Mouse (Mus musculus): ENCODE results near the gene Msh4. TPM values are rescaled to one million over a fixed set of nuclear protein-coding genes. Genes with fewer than 3 reads are reported as not detected.
A peak's percentile ranks its signal among the peaks of the same experiment; 100 is the strongest.

The Msh4 gene
- polyA plus RNA-seq, 1 experiment from 2014 or later = 0.08 TPM

DNA sequence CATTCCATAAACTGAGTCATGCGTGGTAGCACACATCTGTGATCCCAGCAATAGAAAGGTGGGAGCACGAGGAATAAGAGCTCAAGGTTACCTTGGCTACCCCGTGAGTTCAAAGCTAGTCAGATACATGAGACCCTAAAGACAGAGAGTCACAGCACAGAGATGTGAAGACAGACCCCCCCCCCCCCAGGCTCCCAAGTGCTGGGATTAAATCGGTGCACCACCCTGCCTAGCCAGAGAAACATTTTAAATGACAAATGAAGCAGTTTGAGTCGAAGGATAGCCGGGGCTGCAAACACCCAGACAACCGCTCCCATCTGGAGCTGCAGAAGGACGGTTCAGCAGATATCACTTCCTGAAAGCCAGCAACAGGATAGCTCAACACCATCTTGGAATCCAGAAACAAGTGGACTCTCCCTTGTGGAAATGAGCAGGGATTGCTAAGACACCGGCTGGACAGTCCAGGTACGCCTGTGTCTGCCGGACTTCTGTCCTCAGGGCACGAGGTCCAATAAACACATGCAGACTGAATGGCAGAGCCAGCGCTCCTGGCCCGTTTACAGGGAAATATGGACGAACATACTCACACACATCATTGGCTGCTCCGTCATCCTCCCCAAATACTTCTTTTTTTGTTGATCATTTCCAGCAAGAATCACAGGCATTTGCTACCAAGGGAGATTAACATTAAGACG is 31.3 kb upstream of the Msh4 start:
- WGBS = 96% methylated on average over 17 of the region's 17 CpGs
- Histone ChIP-seq H3K4me1 (ENCODE audit: control insufficient read depth, insufficient read depth, low read depth, low read length) (no peaks in the 10 kb centered on the region), H3K4me2 (ENCODE audit: low read length) (no peak overlapping the region), H3K27me3 (replicated peaks; ENCODE audit: control insufficient read depth, insufficient read depth, low read length) (no peaks in the 10 kb centered on the region), H3K4me3 (ENCODE audit: low read length) (no peak overlapping the region), H3K9me3 (ENCODE audit: control insufficient read depth, low read length) (no peaks in the 10 kb centered on the region), H3K36me3 (ENCODE audit: control insufficient read depth, insufficient read depth, low read length) (peaks cover 9% of the 10 kb centered on the region), H3K27ac (ENCODE audit: low read depth, low read length) (no peak overlapping the region), H3K9ac (ENCODE audit: low read depth, low read length) (no peak overlapping the region)
- no peak for ATAC-seq

DNA sequence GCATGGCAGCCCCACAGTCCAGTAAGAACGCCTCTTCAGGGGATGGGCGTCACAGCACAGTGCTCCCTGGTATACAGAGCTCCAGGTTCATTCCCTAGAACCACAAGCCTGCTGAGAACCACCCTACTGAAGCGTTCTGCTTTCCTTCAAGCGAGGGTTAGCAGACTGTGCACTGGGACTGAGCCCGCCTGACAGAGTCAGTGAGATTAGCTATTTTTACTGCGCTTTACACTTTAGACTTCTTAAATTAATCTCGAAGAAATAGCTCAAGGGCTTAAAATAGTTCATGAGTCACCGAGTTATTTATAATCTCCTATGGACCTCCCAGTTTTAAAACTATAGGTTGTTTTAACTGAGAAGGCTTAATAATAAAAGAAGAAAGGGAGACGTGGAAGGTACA is 29.9 kb upstream of the Msh4 start:
- Histone ChIP-seq H3K4me1 (ENCODE audit: control insufficient read depth, insufficient read depth, low read depth, low read length) (no peaks in the 10 kb centered on the region), H3K9me3 (ENCODE audit: control insufficient read depth, low read length) (no peaks in the 10 kb centered on the region), H3K27ac (ENCODE audit: low read depth, low read length) (no peak overlapping the region), H3K4me2 (ENCODE audit: low read length) (no peak overlapping the region), H3K27me3 (replicated peaks; ENCODE audit: control insufficient read depth, insufficient read depth, low read length) (no peaks in the 10 kb centered on the region), H3K4me3 (ENCODE audit: low read length) (no peak overlapping the region), H3K36me3 (ENCODE audit: control insufficient read depth, insufficient read depth, low read length) (peaks cover 10% of the 10 kb centered on the region), H3K9ac (ENCODE audit: low read depth, low read length) (no peak overlapping the region)
- 92% methylated on average over 9 of the region's 9 CpGs for whole genome bisulfite sequencing
- ATAC-seq = no peak

DNA sequence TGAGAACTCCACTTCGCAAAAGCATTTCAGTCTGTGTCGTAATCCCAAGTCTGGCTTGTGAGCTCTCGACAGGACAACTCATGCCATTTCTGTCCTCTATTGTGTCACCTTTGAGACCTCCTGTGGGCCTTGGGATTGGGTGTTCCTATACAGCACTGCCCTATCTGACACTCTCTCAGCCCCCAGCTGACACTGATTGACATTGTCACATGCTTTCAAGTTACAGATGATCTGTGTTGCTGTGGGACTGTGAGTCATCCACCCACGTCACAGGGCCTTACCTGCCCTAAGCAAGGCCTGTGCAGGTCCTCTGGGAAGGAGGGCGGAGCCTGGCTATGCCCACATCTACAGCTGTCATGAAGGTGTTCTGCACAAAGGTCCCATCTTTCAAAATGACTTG is 26.5 kb upstream of the Msh4 start:
- no peaks in the 10 kb centered on the region for H3K4me1 ChIP-seq (ENCODE audit: control insufficient read depth, insufficient read depth, low read depth, low read length)
- H3K9me3 ChIP-seq (ENCODE audit: control insufficient read depth, low read length) = no peaks in the 10 kb centered on the region
- no peak for ATAC-seq
- H3K4me3 ChIP-seq (ENCODE audit: low read length) = no peak overlapping the region
- H3K27ac ChIP-seq (ENCODE audit: low read depth, low read length) = no peak overlapping the region
- no peak overlapping the region for H3K9ac ChIP-seq (ENCODE audit: low read depth, low read length)
- WGBS = 91% methylated on average over 5 of the region's 5 CpGs
- no peaks in the 10 kb centered on the region for H3K27me3 ChIP-seq (replicated peaks; ENCODE audit: control insufficient read depth, insufficient read depth, low read length)
- peaks cover 16% of the 10 kb centered on the region for H3K36me3 ChIP-seq (ENCODE audit: control insufficient read depth, insufficient read depth, low read length)
- no peak overlapping the region for H3K4me2 ChIP-seq (ENCODE audit: low read length)

DNA sequence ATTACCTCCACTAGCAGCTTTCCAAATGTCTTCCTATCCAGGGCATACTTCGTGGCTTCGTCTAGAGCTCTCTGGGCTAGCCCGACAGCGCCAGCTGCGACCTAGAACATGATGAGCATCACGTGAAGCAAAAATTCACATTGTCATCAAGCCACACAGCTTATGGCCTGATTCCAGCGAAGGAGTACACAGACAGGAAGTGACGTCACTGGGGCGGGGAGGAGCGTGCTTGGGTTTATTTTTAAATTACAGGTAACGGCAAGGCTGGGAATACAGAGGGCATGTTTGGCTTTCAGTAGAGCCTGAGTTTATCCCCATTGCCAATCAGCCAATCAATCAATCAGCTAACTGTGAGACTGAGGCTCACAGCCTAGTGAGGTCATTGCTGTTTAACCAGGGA is 23.6 kb upstream of the Msh4 start:
- H3K27me3 ChIP-seq (replicated peaks; ENCODE audit: control insufficient read depth, insufficient read depth, low read length) = no peaks in the 10 kb centered on the region
- no peaks in the 10 kb centered on the region for H3K4me1 ChIP-seq (ENCODE audit: control insufficient read depth, insufficient read depth, low read depth, low read length)
- H3K27ac ChIP-seq (ENCODE audit: low read depth, low read length) = no peak overlapping the region
- H3K9ac ChIP-seq (ENCODE audit: low read depth, low read length) = no peak overlapping the region
- no peaks in the 10 kb centered on the region for H3K9me3 ChIP-seq (ENCODE audit: control insufficient read depth, low read length)
- no peak overlapping the region for H3K4me2 ChIP-seq (ENCODE audit: low read length)
- no peak overlapping the region for H3K4me3 ChIP-seq (ENCODE audit: low read length)
- 91% methylated on average over 11 of the region's 11 CpGs for WGBS
- ATAC-seq = no peak
- H3K36me3 ChIP-seq (ENCODE audit: control insufficient read depth, insufficient read depth, low read length) = peaks cover 20% of the 10 kb centered on the region

DNA sequence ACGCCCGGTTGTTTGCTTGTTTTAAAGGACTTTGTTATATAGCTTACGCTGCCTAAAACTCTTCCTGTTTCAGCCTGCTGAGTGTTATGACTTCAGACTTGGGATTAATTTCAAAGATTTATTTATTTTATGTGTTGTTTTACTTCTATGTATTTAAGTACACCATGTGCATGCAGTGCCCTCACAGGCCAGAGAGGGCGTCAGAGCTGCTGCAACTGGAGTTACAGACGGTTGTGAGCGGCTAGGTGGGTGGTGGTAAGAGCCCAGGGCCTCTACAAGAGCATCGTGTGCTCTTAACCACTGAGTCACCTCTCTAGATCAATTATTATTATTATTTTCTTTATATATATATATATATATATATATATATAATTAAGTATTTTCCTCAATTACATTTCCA is 20.4 kb upstream of the Msh4 start:
- Histone ChIP-seq H3K36me3 (ENCODE audit: control insufficient read depth, insufficient read depth, low read length) (peaks cover 11% of the 10 kb centered on the region), H3K9me3 (ENCODE audit: control insufficient read depth, low read length) (no peaks in the 10 kb centered on the region), H3K4me3 (ENCODE audit: low read length) (no peak overlapping the region), H3K27ac (ENCODE audit: low read depth, low read length) (no peak overlapping the region), H3K9ac (ENCODE audit: low read depth, low read length) (no peak overlapping the region), H3K4me2 (ENCODE audit: low read length) (no peak overlapping the region), H3K27me3 (replicated peaks; ENCODE audit: control insufficient read depth, insufficient read depth, low read length) (no peaks in the 10 kb centered on the region), H3K4me1 (ENCODE audit: control insufficient read depth, insufficient read depth, low read depth, low read length) (no peaks in the 10 kb centered on the region)
- WGBS = 93% methylated on average over 7 of the region's 7 CpGs
- no peak for ATAC-seq

DNA sequence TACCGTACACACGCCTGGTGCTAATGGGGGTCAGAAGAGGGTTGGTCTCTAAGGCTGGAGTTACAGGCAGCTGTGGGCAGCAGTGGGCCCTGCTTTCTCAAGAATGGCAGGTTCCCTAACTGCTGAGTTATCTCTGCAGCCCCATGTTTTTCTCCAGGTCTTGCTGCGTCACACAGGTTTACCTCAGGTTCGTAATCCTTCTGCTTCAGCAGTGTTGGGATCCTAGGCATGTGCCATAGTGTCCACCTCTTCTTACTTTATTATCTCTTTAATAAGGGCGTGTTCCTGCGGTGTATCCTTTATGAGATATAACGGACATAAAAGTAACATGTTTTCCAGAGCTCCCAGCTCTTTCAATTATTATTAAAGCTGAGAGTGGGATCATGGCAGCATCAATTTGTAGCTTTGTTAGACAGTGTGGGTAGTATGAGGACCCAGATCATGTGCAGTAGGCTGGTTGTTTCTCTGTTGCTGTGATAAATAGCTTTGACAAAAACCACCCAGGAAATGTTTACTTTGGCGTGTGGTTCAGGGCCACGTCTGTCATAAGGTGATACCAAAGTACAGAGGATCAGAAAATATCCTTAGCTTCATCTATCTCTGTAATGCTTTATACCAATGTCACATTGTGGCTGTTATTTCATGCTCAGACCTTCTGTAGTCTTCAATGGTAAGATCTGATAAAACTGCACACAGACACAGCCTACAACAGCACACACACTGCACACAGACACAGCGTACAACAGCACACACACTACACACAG is 15.4 kb upstream of the Msh4 start:
- no peak overlapping the region for H3K27ac ChIP-seq (ENCODE audit: low read depth, low read length)
- no peak overlapping the region for H3K9ac ChIP-seq (ENCODE audit: low read depth, low read length)
- 0 out of 2 replicates have a peak, but pooled peaks cover 4% of the 10 kb centered on the region for H3K36me3 ChIP-seq (ENCODE audit: control insufficient read depth, insufficient read depth, low read length)
- no peaks in the 10 kb centered on the region for H3K9me3 ChIP-seq (ENCODE audit: control insufficient read depth, low read length)
- ATAC-seq = no peak
- H3K4me2 ChIP-seq (ENCODE audit: low read length) = no peak overlapping the region
- no peaks in the 10 kb centered on the region for H3K27me3 ChIP-seq (replicated peaks; ENCODE audit: control insufficient read depth, insufficient read depth, low read length)
- H3K4me3 ChIP-seq (ENCODE audit: low read length) = no peak overlapping the region
- WGBS = 98% methylated on average over 10 of the region's 10 CpGs
- no peaks in the 10 kb centered on the region for H3K4me1 ChIP-seq (ENCODE audit: control insufficient read depth, insufficient read depth, low read depth, low read length)

DNA sequence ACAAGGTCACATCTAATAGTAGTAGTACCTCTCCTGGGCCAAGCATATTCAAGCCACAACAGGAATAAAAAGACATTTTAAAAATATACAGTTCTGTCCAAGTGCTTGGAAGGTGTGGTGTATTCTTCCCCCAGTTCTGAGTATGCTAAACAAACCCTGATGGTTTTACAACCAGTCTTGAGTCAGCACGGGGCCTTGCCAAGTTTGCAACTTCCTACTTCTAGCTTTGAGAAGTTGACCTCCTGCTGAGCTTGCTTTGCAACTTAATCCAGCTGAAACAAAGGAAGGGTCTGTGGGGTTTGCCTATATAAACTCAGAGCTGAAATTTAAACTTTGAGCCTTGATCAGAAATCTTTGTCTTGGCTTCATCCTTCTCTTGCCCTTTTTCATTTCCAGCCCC is 11.3 kb upstream of the Msh4 start:
- ATAC-seq = no peak
- no peak overlapping the region for H3K27ac ChIP-seq (ENCODE audit: low read depth, low read length)
- 0% methylated on average over 1 of the region's 1 CpGs for WGBS
- H3K27me3 ChIP-seq (replicated peaks; ENCODE audit: control insufficient read depth, insufficient read depth, low read length) = no peaks in the 10 kb centered on the region
- H3K4me2 ChIP-seq (ENCODE audit: low read length) = no peak overlapping the region
- H3K4me1 ChIP-seq (ENCODE audit: control insufficient read depth, insufficient read depth, low read depth, low read length) = peaks cover 4% of the 10 kb centered on the region
- H3K4me3 ChIP-seq (ENCODE audit: low read length) = no peak overlapping the region
- no peaks in the 10 kb centered on the region for H3K9me3 ChIP-seq (ENCODE audit: control insufficient read depth, low read length)
- H3K9ac ChIP-seq (ENCODE audit: low read depth, low read length) = no peak overlapping the region
- H3K36me3 ChIP-seq (ENCODE audit: control insufficient read depth, insufficient read depth, low read length) = no peaks in the 10 kb centered on the region

DNA sequence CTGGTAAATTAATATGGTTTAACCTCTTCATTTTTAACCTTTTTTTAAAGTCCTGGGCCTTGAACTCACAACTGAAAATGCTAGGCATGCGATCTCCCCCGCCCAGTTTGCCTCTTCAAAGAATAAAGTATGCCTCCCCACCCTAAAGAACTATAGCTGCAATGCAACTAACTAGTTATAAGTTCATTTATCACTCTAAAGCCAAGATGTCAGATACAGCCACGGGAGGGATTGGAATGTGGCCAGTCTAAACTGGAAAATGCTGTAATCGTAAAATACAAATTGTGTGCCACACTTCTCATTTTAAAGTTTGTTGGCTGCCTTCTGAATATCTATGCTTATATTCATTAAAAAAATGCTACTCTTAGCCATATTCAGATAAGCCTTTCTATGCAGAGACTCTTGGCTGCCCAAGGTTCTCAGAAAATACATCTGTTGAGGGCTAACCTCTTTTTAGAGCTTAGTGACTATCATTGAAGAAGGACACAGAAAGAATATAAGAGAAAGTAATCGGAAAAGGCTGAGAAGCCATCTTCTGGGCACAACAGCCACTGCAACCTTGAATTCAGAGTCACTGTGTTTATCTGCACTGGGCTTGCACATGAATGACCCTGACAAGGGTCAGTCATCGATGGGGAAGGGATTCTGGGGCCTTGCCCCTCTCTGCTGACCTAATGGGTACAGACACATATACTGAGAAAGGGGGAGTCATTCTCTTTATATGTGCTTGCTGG is 7.7 kb upstream of the Msh4 start:
- Histone ChIP-seq H3K4me1 (ENCODE audit: control insufficient read depth, insufficient read depth, low read depth, low read length) (peaks cover 25% of the 10 kb centered on the region), H3K27me3 (replicated peaks; ENCODE audit: control insufficient read depth, insufficient read depth, low read length) (no peaks in the 10 kb centered on the region), H3K4me2 (ENCODE audit: low read length) (peak overlapping the region; percentile 91), H3K9me3 (ENCODE audit: control insufficient read depth, low read length) (no peaks in the 10 kb centered on the region), H3K9ac (ENCODE audit: low read depth, low read length) (peak overlapping the region; percentile 71), H3K4me3 (ENCODE audit: low read length) (peak overlapping the region; percentile 55), H3K27ac (ENCODE audit: low read depth, low read length) (peak overlapping the region; percentile 92), H3K36me3 (ENCODE audit: control insufficient read depth, insufficient read depth, low read length) (peaks cover 14% of the 10 kb centered on the region)
- 43% methylated on average over 6 of the region's 6 CpGs for WGBS
- no peak for ATAC-seq
